Mouse (Mus musculus): ENCODE results near the gene Kpna2.

Gene Kpna2

DNA sequence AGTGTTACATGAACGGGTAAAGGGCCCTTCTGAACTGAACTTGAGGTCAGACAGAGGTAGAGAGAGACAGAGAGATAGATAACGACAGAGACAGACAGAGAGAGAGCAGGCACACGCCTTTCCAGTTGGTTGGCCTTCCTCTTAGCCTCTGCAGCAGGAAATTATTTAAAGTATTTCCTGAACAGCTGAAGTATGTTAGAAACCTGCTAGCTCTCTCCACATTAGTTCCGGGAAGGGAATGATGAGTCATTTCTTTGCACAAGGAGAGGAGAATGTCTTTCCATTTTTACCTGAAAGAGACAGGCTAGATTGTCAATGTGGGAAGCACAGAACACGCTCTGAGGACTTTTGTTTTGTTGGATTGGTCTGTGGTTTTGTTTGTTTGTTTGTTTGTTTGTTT, 17.0 kb downstream of the Kpna2 start:
- no peak for DNase-seq (ENCODE audit: low spot score in 2 of 2)

DNA sequence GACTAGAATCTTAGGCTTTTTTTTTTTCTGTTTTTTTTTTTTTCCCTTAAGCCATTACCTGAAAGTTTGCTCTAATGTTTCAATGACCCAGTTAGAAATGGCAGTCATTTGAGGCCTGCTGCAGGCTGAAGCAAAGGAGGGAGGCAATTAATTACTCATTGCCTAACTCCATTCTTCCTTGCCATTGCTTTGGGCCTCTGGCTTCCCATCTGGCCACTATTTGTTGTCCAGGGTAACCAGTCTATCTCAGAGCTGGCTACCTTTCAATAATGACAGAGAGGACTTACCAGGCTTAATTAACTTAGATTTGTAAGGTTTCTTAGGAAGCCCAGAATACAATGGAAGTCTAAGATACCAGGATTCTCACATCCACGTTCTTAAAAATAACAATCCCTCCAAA, 17.6 kb downstream of the Kpna2 start:
- no peak for DNase-seq (ENCODE audit: low spot score in 2 of 2)

GRCm38 (mm10) chr11:106980455-106980854, 18.9 kb downstream of the Kpna2 start:
- peak; percentile 42 to 83 for DNase-seq (ENCODE audit: low spot score in 2 of 2)

DNA sequence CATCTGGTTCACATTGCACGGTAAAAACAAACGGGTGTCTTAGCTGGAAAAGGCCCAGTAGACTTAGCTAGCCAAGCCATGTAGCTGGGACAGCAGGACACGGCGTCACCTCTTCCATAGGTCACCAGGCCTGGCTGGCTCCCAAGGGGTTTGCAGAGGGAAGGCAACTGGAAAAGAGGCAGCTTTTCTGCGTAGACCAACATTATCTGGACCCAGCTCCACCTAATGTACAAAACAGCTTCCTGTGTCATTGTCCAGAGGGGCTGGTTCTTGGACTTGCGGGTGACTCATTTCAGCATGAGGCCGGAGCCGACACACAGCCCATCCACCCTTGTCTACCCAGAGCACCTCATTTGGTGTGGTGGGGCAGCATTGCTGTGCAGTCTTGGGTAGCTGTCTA, 23.1 kb downstream of the Kpna2 start:
- no peak for DNase-seq (ENCODE audit: low spot score in 2 of 2)

DNA sequence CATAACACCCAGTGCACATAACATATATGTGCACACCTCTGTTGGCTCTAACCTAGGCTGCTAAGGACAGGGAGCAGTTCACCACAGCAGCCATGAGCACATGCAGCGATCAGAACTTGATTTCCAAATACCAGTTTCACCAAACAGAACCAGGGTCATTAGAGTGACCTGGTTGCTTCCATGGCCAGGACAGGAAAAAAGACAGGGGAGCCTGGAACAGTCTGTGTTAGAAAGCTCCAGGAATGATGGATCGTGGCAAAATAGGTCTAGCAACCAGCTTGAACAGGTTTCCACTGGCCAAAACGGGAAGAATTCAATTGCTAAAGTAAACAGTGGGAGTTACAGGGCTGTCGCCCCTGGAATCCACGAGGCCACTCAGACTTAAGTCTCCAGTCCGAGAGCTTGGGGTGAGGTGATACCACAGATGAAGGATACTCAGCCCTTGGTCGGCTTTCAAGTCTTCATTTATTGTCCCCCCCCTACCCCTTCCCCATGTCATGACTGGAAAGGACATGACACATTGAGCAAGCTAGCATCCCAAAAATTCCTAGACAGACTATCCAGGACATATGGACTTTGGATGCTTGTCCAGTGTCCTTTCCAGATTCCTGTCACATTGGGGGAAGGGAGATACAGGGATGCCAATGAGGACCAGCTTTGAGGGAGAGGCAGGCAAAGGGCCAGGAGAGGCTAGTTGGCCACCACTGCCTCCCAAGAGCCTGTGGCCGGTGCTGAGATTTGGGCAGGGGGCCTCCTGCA, 23.7 kb downstream of the Kpna2 start:
- DNase-seq (ENCODE audit: low spot score in 2 of 2), result no peak

- DNase-seq (ENCODE audit: low spot score in 2 of 2), result no peak
These were observed 24.9 kb downstream of the Kpna2 start for GRCm38 (mm10) chr11:106974440-106974839.

DNA sequence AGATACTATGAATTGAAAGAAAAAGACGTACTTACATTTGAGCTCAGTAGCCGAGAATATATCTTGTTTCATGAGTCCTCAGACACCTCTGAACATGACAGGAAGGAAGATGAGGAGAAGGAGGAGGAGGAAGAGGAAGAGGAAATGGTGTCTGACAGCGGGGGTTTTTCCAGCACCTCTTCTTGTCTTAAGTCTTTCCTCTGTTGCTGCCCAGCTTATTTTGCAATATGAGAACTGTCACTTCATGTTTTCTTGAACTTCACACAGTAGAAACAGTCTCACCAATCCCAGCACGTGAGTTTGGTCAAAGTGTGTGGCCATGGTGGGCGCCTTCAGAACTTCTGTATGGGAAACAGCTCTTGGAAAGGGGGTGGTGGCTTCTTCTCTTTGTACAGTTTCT, 26.3 kb downstream of the Kpna2 start:
- no peak for DNase-seq (ENCODE audit: low spot score in 2 of 2)

DNA sequence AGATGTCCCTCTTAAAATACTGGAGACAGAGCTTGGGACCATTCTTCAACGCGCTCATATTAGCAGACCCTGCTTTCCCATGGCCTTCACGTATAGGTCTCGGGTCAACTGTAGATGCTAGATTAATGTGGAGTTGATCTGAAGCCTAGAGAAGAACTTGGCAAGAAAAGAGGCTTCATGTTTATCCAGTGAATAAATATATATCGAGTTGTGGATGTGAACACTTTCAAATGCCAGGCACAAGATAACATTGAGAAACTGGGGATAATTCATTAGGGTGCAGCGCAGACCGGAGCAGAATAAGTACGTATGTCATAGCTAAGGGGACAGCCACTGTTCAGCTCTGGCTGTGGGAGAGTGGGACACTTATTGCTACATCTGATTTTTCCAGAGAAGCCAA, 29.5 kb downstream of the Kpna2 start:
- no peak for DNase-seq (ENCODE audit: low spot score in 2 of 2)

DNA sequence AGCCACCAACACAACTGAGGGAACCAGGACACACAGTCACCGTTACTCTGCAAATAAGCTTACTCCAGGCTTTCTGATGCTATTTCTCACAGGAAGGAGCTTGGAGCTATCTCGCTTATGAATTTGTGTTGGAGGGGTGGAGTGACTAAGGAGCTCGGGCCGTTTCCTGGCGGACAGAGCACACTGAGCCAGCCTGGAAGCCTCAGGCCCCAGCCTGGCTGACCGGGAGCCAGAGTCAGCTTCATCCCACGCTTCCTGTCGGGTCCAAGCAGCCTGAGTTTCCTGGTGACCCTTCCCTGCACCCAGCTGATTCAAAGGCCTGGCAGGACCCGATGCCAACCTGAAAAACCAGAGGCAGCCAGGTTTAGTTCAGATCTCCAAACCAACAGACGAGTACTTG, 31.7 kb downstream of the Kpna2 start:
- DNase-seq (ENCODE audit: low spot score in 2 of 2), result no peak

DNA sequence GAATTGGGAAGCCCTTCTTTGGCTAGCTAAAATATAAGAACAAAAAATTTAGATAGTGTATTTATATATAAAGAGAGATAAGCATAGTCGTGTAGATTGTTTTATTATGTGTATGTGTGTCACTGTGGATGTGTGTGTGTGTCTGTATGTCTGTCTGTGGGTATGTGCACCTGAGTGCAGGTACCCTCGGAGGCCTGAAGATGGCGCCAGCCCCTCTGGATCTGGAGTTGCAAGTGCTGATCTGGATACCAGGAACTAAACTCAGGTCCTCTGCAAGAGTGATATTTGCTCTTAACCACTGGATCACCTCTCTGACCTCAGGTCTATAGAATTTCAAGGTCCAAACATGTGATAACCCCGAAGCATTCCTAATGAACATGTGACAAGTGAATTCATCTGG, 33.5 kb downstream of the Kpna2 start:
- DNase-seq (ENCODE audit: low spot score in 2 of 2), result no peak

GRCm38 (mm10) chr11:106962310-106962709, 37.0 kb downstream of the Kpna2 start:
- DNase-seq (ENCODE audit: low spot score in 2 of 2), result no peak

DNA sequence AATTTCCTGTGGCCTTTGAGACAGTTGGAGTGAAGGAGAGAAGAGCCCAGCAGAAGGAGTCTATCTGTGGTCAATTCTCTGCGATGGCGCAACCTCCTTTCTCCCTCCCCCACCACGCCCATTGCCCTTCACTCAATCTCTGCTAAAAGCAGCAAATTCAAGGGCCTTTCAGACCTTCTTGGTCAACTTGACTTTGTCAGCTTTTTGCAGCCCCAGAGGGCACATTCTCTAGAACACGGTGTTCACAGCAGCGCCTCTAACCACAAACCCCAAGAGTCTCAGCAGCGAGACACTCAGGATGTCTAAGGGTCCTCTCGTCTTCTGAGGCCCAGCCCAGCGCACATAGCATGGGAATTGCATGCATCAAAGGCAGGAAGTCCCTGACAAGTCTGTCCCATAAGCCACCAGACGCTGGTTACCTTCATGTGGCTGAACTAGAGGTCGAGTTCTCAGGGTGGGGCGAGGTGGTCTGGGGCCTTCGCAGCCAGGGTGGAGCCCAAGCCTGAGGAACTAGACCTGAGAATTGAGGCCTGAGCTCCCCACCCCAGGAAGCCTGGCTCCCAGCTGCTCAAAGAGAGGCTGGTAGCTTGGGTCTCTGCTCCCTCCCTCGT, 37.8 kb downstream of the Kpna2 start:
- no peak for DNase-seq (ENCODE audit: low spot score in 2 of 2)

DNA sequence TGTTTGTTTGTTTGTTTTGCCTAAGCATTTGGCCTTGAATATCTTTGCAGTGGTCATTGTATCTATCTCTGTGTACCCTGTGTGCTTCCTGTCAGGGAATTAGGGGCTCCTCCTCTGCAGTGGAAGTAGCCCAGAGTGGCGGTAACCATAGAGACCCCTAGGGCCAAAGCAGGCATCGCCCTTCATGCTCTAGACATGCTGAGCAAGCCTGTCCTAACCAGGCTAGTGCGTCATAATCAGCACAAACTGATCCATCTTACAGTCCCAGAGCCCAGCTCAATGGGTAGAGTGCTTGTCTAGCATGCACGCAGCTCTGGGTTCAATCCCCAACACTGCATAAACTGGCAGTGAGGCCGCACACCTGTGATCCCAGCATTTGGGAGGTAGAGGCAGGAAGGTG, 40.2 kb downstream of the Kpna2 start:
- DNase-seq (ENCODE audit: low spot score in 2 of 2), result no peak

GRCm38 (mm10) chr11:106958407-106959071, 40.8 kb downstream of the Kpna2 start:
- no peak for DNase-seq (ENCODE audit: low spot score in 2 of 2)

- DNase-seq (ENCODE audit: low spot score in 2 of 2), result no peak
These were observed 41.9 kb downstream of the Kpna2 start for GRCm38 (mm10) chr11:106957271-106957980.

GRCm38 (mm10) chr11:106954566-106954965, 44.8 kb downstream of the Kpna2 start:
- DNase-seq (ENCODE audit: low spot score in 2 of 2), result no peak

- no peak for DNase-seq (ENCODE audit: low spot score in 2 of 2)
These were observed 45.2 kb downstream of the Kpna2 start for GRCm38 (mm10) chr11:106954116-106954515.
